Mouse (Mus musculus) spleen, adult 18-20 months (tissue): ENCODE data around the gene Pif1.

Experiments used
- DNase-seq, 2 experiments: peaks; one replicate each; pipeline ENCODE4 v3.0.0; 2022; ENCODE audit warnings: mixed read lengths in 2 of 2

The Pif1 gene

GRCm38 (mm10) chr9:65586406-65587269, at the start of gene Pif1:
Pif1 (plus strand) TSS chr9:65587160.
- DNase-seq: peak; percentile 64 to 74

GRCm38 (mm10) chr9:65537901-65538630, 48.9 kb upstream of the Pif1 start:
- DNase-seq: peak; percentile 21 to 31

- DNase-seq: no peak
Measured at GRCm38 (mm10) chr9:65539697-65540096, 47.3 kb upstream of the Pif1 start.

GRCm38 (mm10) chr9:65541126-65542068, 45.6 kb upstream of the Pif1 start:
- DNase-seq: peak; percentile 56 to 61

- DNase-seq: no peak
Measured at GRCm38 (mm10) chr9:65542111-65542524, 44.8 kb upstream of the Pif1 start.

- DNase-seq: peak in 1 of 2 experiments; percentile 24
Measured at GRCm38 (mm10) chr9:65545635-65546412, 41.1 kb upstream of the Pif1 start.

- no peak for DNase-seq
Measured at GRCm38 (mm10) chr9:65546413-65546695, 40.6 kb upstream of the Pif1 start.

- no peak for DNase-seq
Measured at GRCm38 (mm10) chr9:65547111-65547510, 39.8 kb upstream of the Pif1 start.

GRCm38 (mm10) chr9:65547844-65548243, 39.1 kb upstream of the Pif1 start:
- DNase-seq: no peak

- DNase-seq: no peak
Measured at GRCm38 (mm10) chr9:65548311-65548710, 38.6 kb upstream of the Pif1 start.

- DNase-seq: no peak
Measured at GRCm38 (mm10) chr9:65549139-65549538, 37.8 kb upstream of the Pif1 start.

- DNase-seq: no peak
Measured at GRCm38 (mm10) chr9:65549643-65550042, 37.3 kb upstream of the Pif1 start.

GRCm38 (mm10) chr9:65550079-65550831, 36.7 kb upstream of the Pif1 start:
- DNase-seq: no peak

- DNase-seq: peak; percentile 69
Measured at GRCm38 (mm10) chr9:65551035-65551434, 35.9 kb upstream of the Pif1 start.

- DNase-seq: no peak
Measured at GRCm38 (mm10) chr9:65552141-65552540, 34.8 kb upstream of the Pif1 start.

GRCm38 (mm10) chr9:65552711-65553110, 34.2 kb upstream of the Pif1 start:
- DNase-seq: no peak

GRCm38 (mm10) chr9:65555001-65555405, 32.0 kb upstream of the Pif1 start:
- no peak for DNase-seq

GRCm38 (mm10) chr9:65555621-65556020, 31.3 kb upstream of the Pif1 start:
- no peak for DNase-seq

GRCm38 (mm10) chr9:65556349-65556748, 30.6 kb upstream of the Pif1 start:
- DNase-seq: no peak

- no peak for DNase-seq
Measured at GRCm38 (mm10) chr9:65556979-65557378, 30.0 kb upstream of the Pif1 start.

- no peak for DNase-seq
Measured at GRCm38 (mm10) chr9:65558806-65559205, 28.2 kb upstream of the Pif1 start.
